Mouse (Mus musculus) liver, adult 2 months (tissue): ENCODE data around the gene Nfic. TPM values are rescaled to one million over a fixed set of nuclear protein-coding genes. Genes with fewer than 3 reads are reported as not detected.

Experiments used
- DNase-seq: peaks from one replicate; pipeline ENCODE4 v3.0.0-alpha.2; 2011; ENCODE audit warnings: low read depth, low spot score; ENCODE audit errors: extremely low read depth
- H3K27ac ChIP-seq: fragments of 200-500 bp; replicated peaks from 2 replicates; pipeline ENCODE4 v1.5.1; 2012; ENCODE audit warnings: low read depth, mild to moderate bottlenecking, control low read depth, inconsistent platforms, low read length; ENCODE audit not compliant: insufficient read depth
- H3K27me3 ChIP-seq: fragments of 200-500 bp; 2 replicates; pipeline ENCODE4 v1.6.1; 2012; ENCODE audit warnings: mild to moderate bottlenecking, moderate library complexity, low read length, inconsistent platforms; ENCODE audit not compliant: control insufficient read depth, insufficient read depth
- H3K36me3 ChIP-seq: fragments of 200-500 bp; 2 replicates; pipeline ENCODE4 v1.6.1; 2012; ENCODE audit warnings: low read length, inconsistent platforms; ENCODE audit not compliant: control insufficient read depth, insufficient read depth
- H3K4me1 ChIP-seq: fragments of 200-500 bp; 2 replicates; pipeline ENCODE4 v1.6.1; 2011; ENCODE audit warnings: low read length; ENCODE audit not compliant: control insufficient read depth, insufficient read depth
- H3K4me3 ChIP-seq: fragments of 200-500 bp; 2 replicates; pipeline ENCODE4 v1.5.1; 2011; ENCODE audit warnings: low read depth, mild to moderate bottlenecking, control low read depth, low read length, moderate library complexity; ENCODE audit not compliant: insufficient read depth
- H3K79me2 ChIP-seq: fragments of 200-500 bp; 2 replicates; pipeline ENCODE4 v1.6.1; 2012; ENCODE audit warnings: inconsistent platforms, mild to moderate bottlenecking, low read length, moderate library complexity; ENCODE audit not compliant: control insufficient read depth, insufficient read depth
- H3K9ac ChIP-seq: fragments of 200-500 bp; 2 replicates; pipeline ENCODE4 v1.6.1; 2012; ENCODE audit warnings: low read depth, mild to moderate bottlenecking, control low read depth, inconsistent platforms, low read length
- CTCF ChIP-seq: fragments of 200-500 bp; IDR thresholded peaks from 2 replicates; pipeline ENCODE4 v1.5.1; 2011; ENCODE audit warnings: low read depth, low read length, control low read depth
- POLR2A ChIP-seq: fragments of 200-500 bp; IDR thresholded peaks from 2 replicates; pipeline ENCODE4 v1.6.1; 2011; ENCODE audit warnings: low read length, control low read depth; ENCODE audit not compliant: insufficient read depth; ENCODE audit errors: extremely low read depth
- WGBS: fragments of 180-500 bp; shearing (Covaris S2); methylation state at CpG from one replicate; pipeline ENCODE4 v1.1.7; 2018; 5-methylcytosine and 5-hydroxymethylcytosine counted together
- polyA plus RNA-seq: library from polyadenylated mRNA; depleted of rRNA; stranded (reverse); fragments of >200 nt; gene quantifications from 2 replicates; pipeline ENCODE4 v1.2.3, GENCODE M21; 2012
- total RNA-seq: library from RNA; depleted of rRNA; stranded (reverse); fragments of >200 nt; gene quantifications from 2 replicates; pipeline ENCODE4 v1.2.3, GENCODE M21; 2014

The Nfic gene
- total and polyA plus RNA-seq, 2 experiments = 7.4 to 32.8 TPM

DNA sequence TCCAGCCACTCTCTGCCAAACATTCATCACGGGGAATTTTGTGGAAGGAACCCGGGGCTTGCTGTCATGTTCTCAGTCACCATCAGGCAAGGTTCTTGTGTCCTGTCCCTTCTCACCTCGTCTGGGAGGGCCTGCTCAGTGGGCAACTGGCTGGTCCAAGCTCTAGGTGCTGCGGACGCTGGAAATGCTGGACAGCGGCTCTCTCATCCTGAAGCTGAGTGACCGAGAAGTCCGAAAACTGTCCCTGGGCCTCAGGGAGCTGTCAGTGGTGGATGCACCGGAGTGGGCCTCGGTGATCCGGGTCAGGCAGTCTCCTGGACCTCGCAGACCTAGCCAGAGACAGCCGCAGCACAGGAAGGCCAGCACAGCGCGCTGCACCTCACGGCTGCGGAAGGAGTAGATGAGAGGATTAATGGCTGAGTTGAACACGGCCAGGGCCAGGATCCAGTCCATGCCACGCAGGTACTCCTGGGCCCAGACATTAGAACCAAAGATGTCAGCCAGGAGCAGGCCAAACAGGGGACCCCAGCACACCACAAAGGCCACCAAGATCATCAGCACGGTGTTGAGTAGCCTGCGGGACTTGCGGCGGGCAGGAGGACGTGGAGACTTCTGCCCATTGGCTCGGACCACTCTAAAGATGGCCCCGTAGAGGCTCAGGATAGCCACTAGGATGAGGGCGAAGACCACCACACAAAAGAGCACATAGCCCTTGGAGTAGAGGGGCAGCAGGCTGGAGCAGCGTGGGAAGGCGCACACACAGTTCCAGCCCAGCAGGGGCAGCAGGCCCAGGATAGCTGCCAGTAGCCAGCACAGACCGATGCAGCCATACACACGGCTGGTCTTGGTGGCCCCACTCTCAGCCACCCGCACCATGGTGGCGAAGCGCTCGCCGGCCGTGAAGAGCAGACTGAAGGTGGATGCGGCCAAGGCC lies 43.1 kb upstream of the Nfic start:
- TF ChIP-seq CTCF (no peak), POLR2A (no peak)
- Histone ChIP-seq H3K4me1 (peaks cover 9% of the 10 kb centered on the region), H3K4me3 (peak overlapping the region; percentile 31), H3K9ac (peak overlapping the region; percentile 47), H3K36me3 (no peaks in the 10 kb centered on the region), H3K79me2 (peaks cover 17% of the 10 kb centered on the region; the same call in 1 of the 2 replicates), H3K27me3 (no peaks in the 10 kb centered on the region), H3K27ac (no peak overlapping the region)
- 88% methylated on average over 38 of the region's 38 CpGs for WGBS
- DNase-seq = no peak

DNA sequence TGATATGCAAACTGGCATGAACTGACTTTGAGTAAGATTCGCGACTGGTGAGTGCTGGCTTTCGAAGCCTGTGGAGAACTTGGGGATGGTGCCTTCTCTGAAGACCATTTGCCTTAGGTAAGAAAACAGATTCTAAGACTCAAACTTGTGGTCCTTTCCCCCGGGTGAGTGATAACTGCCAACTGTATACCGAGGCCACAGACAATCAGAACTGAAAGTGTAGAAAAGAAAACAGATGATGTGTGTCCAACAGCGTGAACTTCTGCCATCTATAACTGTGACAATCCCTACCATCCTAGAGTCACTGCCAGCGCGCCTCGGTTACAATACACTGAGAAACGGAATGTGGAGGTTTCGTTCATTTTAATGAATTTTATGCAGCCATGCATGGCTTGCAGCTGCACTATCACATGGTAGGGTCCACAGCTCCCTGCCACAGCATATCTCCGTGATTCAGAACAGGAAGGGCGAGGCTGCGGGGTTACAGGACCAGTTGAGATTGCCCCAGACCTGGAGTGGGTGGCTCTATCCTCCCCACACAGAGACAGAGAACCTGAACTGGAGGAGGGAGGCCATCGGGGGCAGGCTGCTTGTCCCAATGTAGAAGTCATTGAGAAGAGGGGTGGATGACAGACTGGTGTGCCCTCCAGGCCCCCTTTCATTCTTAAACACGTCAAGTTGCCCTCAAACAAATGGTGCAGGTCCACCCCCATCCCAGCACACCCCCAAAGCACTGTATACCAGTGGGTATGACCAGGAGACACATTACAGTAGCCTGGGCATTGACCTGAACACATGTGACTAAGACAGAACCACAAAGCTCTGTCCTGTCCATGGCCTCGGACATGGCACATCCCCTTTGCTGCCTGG lies 42.2 kb upstream of the Nfic start:
- WGBS = 83% methylated on average over 17 of the region's 17 CpGs
- Histone ChIP-seq H3K36me3 (no peaks in the 10 kb centered on the region), H3K4me3 (no peak overlapping the region; the same call in 1 of the 2 replicates), H3K4me1 (peaks cover 9% of the 10 kb centered on the region), H3K9ac (no peak overlapping the region), H3K27ac (no peak overlapping the region), H3K79me2 (peaks cover 17% of the 10 kb centered on the region; the same call in 1 of the 2 replicates), H3K27me3 (no peaks in the 10 kb centered on the region)
- DNase-seq = no peak
- TF ChIP-seq CTCF (no peak), POLR2A (no peak)

DNA sequence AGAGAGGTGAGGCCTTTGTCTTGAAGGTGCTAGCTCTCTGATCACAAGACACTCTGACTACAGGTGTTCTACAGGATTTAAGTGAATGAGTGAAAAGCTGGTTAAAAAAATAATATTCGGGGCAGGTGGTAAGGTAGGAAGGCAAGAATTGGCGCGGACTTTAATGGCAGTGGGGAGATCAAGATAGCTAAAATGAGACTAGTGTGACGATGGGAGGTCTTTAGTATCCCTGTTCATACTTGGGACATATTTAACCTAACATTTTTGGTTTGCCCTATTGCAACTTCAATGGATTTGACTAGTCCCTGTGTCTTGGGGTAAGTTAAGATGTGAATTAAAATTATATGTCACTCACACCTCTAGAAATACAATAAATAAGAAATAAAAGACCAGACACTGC lies 41.5 kb upstream of the Nfic start:
- Histone ChIP-seq H3K4me3 (no peak overlapping the region; the same call in 1 of the 2 replicates), H3K79me2 (peaks cover 17% of the 10 kb centered on the region; the same call in 1 of the 2 replicates), H3K27me3 (no peaks in the 10 kb centered on the region), H3K36me3 (no peaks in the 10 kb centered on the region; the same call in 1 of the 2 replicates), H3K4me1 (peaks cover 9% of the 10 kb centered on the region), H3K9ac (no peak overlapping the region), H3K27ac (no peak overlapping the region)
- no peak for DNase-seq
- TF ChIP-seq CTCF (no peak), POLR2A (no peak)
- 30% methylated on average over 4 of the region's 4 CpGs for WGBS

DNA sequence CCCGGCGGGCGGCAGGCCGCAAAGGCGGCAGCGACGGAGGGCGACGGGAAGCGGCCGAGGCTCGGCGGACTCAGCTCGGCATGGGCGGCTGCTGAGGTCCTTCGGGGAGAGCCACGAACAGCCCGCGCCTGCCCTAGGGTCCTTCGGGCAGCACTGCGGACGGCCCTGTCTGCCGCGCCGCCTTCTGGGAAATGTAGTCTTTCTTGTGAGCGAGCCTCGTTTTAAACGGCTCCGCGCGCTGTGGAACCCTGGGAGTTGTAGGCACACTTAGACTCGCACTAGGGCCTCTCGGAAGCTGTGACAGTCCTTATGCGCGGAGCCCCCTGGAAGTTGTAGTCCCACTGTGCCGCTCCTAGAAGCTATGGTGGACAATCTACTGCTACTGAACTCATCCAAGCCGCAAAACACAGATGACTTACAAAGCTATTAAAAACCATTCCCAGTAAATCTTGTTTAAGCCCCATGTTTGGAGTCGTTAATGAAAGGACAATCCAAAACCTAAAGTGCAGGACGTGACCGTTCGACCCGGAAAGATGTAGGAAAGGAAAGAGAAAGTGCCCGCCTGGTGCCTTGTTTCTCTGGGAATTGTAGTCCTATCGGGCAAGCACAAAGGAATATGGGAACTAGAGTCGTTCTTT lies 40.9 kb upstream of the Nfic start, which contains the start of gene Ncln:
Gene Ncln, minus strand, starts transcription at position 129 of the 638 bp plus-strand sequence.
- Histone ChIP-seq H3K4me3 (peak within 1 kb of the TSS; percentile 81), H3K9ac (peak within 1 kb of the TSS; percentile 89), H3K79me2 (peaks cover 17% of the 10 kb centered on the region; the same call in 1 of the 2 replicates), H3K36me3 (no peaks in the 10 kb centered on the region; the same call in 1 of the 2 replicates), H3K27me3 (no peaks in the 10 kb centered on the region), H3K4me1 (peaks cover 9% of the 10 kb centered on the region), H3K27ac (peak within 1 kb of the TSS; percentile 71)
- under 1% methylated on average over 45 of the region's 45 CpGs for WGBS
- peak; percentile 97 for DNase-seq
- TF ChIP-seq POLR2A = peak; percentile 58; the same call in 1 of the 2 replicates
- no peak for TF ChIP-seq CTCF

DNA sequence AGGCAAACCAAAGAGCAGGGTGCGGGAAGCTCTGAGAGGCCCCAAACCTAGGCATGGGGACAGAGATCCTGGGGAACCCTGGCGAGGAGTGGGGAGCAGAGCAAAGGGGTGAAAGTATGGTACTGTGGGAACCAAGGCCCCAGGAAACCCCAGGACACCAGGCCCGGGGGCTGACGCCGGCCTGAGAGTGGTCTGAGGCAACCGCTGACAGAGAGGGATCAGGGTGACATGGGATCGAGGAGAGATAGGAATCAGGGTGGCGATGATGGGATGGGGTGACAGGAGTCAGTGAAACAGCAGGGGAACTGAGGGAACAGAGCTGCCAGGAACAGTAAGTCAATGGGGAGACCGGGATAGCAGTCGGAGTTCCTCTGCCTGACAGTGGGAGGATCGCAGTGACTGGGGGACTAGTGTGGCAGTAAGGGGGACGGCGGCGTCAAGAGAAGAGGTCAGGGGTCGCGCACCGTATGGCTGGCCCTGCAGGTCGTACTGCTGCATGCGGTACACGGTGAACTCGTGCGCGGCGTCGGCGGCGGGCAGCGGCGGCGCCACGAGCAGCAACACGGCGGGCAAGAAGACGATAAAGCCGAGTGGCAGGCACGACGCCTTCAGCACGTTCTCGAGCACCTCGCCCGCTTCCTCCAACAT lies 40.3 kb upstream of the Nfic start:
- Histone ChIP-seq H3K4me1 (peaks cover 9% of the 10 kb centered on the region), H3K27ac (0 out of 2 replicates have a peak overlapping the region, but pooled peaks have one; percentile 13), H3K36me3 (no peaks in the 10 kb centered on the region; the same call in 1 of the 2 replicates), H3K4me3 (peak overlapping the region; percentile 81), H3K9ac (peak overlapping the region; percentile 89), H3K79me2 (peaks cover 17% of the 10 kb centered on the region; the same call in 1 of the 2 replicates), H3K27me3 (no peaks in the 10 kb centered on the region)
- under 1% methylated on average over 41 of the region's 41 CpGs for WGBS
- TF ChIP-seq POLR2A = no peak
- TF ChIP-seq CTCF = no peak
- no peak for DNase-seq
